Mouse (Mus musculus) embryonic facial prominence, embryonic 14.5 days (tissue): ENCODE data around the gene Zfp87. TPM values are rescaled to one million over a fixed set of nuclear protein-coding genes. Genes with fewer than 3 reads are reported as not detected.

ENCODE experiments used
- ATAC-seq: fragments of 200-750 bp; cut with Nextera tagmentation; 2 replicates; pipeline ENCODE4 v1.8.0; 2017; ENCODE audit warnings: low read depth, moderate number of reproducible peaks, moderate TSS enrichment
- DNase-seq: peaks from one replicate; pipeline ENCODE4 v3.0.0-alpha.2; 2015; ENCODE audit warnings: low spot score
- H3K27ac ChIP-seq: fragments of 300-500 bp; sonication (generic); replicated peaks from 2 replicates; pipeline ENCODE4 v1.5.1; 2014; ENCODE audit warnings: low read depth, mild to moderate bottlenecking, low read length, moderate library complexity
- H3K27me3 ChIP-seq: fragments of 300-500 bp; sonication (generic); replicated peaks from 2 replicates; pipeline ENCODE4 v1.6.1; 2014; ENCODE audit warnings: low read length; ENCODE audit not compliant: control insufficient read depth, insufficient read depth
- H3K36me3 ChIP-seq: fragments of 300-500 bp; sonication (generic); 2 replicates; pipeline ENCODE4 v1.6.1; 2014; ENCODE audit warnings: low read length, mixed read lengths; ENCODE audit not compliant: control insufficient read depth, insufficient read depth
- H3K4me1 ChIP-seq: fragments of 300-500 bp; sonication (generic); 2 replicates; pipeline ENCODE4 v1.6.1; 2014; ENCODE audit warnings: antibody characterized with exemption, low read length; ENCODE audit not compliant: control insufficient read depth, insufficient read depth
- H3K4me2 ChIP-seq: fragments of 300-500 bp; sonication (generic); 2 replicates; pipeline ENCODE4 v1.6.1; 2014; ENCODE audit warnings: low read depth, mild to moderate bottlenecking, low read length, moderate library complexity, mixed read lengths
- H3K4me3 ChIP-seq: fragments of 300-500 bp; sonication (generic); 2 replicates; pipeline ENCODE4 v1.5.1; 2014; ENCODE audit warnings: low read depth, mild to moderate bottlenecking, low read length
- H3K9ac ChIP-seq: fragments of 300-500 bp; sonication (generic); 2 replicates; pipeline ENCODE4 v1.6.1; 2014; ENCODE audit warnings: low read depth, mild to moderate bottlenecking, low read length, moderate library complexity, mixed read lengths
- H3K9me3 ChIP-seq: fragments of 300-500 bp; sonication (generic); 2 replicates; pipeline ENCODE4 v1.6.1; 2016; ENCODE audit warnings: low read length; ENCODE audit not compliant: control insufficient read depth
- WGBS: fragments of 180-500 bp; shearing (Covaris S2); extraction: QIAGEN DNeasy Blood & Tissue Kit; methylation state at CpG from one replicate; pipeline ENCODE4 v1.1.7; 2014; 5-methylcytosine and 5-hydroxymethylcytosine counted together
- polyA plus RNA-seq: library from polyadenylated mRNA; unstranded; fragments of >200 nt; fragmentation: Nextera tagmentation; extraction: Ambion mirVana; gene quantifications from 2 replicates; pipeline ENCODE4 v1.2.1, GENCODE M21; 2014

The Zfp87 gene
- 24.2 and 29.7 TPM in 2 replicates for polyA plus RNA-seq

DNA sequence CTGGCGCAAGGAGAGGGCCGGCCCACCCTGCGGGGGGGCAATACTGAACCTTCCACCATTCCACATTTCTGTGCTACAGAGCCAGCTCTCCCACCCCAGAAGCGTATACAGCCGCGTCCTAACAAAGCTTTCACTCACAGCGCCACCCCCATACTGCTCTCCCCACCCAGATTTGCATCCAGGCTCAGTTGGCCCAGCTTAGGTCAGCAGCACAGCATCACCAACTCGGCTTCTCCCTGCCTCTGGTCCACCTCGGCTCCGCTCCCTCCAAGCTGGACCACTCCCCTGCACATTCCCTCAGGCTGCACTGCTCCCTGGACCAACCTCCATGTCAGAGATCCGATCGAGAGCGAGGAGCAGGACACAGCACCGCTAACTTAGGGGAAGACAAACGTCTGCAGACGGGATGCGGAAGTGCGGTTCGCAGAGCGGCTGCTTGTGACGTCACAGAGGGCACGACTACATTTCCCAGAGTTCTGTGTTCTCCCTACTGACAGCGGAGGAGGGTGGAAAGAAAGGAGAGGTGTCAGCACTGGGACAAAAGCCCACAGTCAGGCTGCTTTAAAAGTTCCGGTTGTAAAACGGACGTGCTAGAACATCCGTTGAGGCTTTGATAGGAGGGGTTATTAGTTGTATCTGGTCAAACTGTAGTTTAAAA is at the start of gene Zfp87, which contains the start of gene Gm26965:
Gene Zfp87, minus strand, starts transcription at position 425 of the 658 bp plus-strand sequence.
Gene Gm26965, minus strand, starts transcription at position 399 of the 658 bp plus-strand sequence.
- Histone ChIP-seq H3K9ac (peak within 1 kb of the TSS; percentile 87), H3K4me2 (peak within 1 kb of the TSS; percentile 83), H3K9me3 (no peaks in the 10 kb centered on the region), H3K36me3 (peaks cover 9% of the 10 kb centered on the region), H3K4me3 (peak within 1 kb of the TSS; percentile 90), H3K4me1 (peaks cover 13% of the 10 kb centered on the region), H3K27me3 (no peaks in the 10 kb centered on the region), H3K27ac (peak within 1 kb of the TSS; percentile 68; the same call in 1 of the 2 replicates)
- peak; percentile 98 for DNase-seq
- peak; percentile 99 for ATAC-seq
- WGBS, result 0% methylated on average over 27 of the region's 27 CpGs

DNA sequence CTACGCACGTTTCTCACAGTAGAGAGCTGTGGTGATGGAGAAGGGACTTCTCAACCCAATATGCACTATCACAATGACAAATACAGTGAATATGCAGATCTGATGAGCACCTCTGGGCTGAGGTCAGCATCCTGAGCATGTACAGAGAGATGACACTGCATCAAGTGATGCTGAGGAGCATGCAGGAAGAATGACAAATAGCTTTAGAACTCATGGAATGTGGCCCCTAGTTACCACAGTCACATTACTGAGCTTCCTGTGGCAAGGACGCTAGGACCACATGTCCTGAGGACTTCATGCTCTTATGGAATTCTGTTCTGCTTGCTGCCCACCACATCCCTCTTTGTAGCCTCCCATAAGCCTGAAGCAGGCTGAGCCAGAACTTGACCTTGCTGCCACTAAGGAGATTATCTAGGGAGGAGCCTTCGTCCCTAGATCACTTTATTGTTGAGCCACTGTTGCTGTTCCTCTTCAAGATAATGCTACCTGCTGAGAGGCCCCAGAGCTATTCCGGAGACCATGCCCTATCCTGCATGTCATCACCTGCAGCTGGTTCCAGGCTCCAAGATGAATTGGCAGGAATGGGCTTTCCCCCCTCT is 46.7 kb upstream of the Zfp87 start:
- no peak overlapping the region for H3K9ac ChIP-seq
- WGBS, result 65% methylated on average over 5 of the region's 5 CpGs

DNA sequence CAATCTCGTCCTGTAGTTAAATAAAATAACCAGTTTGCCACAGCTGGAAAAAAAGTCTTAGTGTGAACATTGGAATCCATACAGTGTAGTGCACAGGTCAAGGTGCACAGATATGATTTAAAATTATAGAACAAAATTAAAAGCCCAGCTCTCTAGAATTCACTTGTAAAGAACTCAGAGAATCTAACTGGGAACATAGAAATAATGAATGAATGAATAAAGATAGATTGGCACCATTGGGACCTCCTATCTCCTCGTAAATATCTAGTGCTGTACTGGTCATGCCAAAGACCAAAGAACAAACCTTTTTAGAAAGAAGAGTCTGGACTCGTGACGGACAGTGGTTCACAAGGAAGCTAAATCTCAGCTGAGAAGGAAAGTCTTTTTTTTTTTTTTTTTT is 27.8 kb upstream of the Zfp87 start, which contains the start of gene Zfp748:
Gene Zfp748, minus strand, starts transcription at position 101 of the 400 bp plus-strand sequence.
- DNase-seq (no peak), ATAC-seq (no peak)
- Histone ChIP-seq H3K4me1 (peaks cover 11% of the 10 kb centered on the region; the same call in 1 of the 2 replicates), H3K27ac (peak within 1 kb of the TSS; percentile 91), H3K27me3 (no peaks in the 10 kb centered on the region), H3K9ac (peak within 1 kb of the TSS; percentile 84), H3K4me3 (peak within 1 kb of the TSS; percentile 82), H3K36me3 (no peaks in the 10 kb centered on the region), H3K4me2 (peak within 1 kb of the TSS; percentile 81), H3K9me3 (no peaks in the 10 kb centered on the region)
- WGBS, result 74% methylated on average over 4 of the region's 4 CpGs

More for the DNA sequence above, 46.7 kb upstream of the Zfp87 start:
- no peak for ATAC-seq
- no peak overlapping the region for H3K27ac ChIP-seq
- H3K4me3 ChIP-seq, result no peak overlapping the region
- no peaks in the 10 kb centered on the region for H3K9me3 ChIP-seq
- no peaks in the 10 kb centered on the region for H3K27me3 ChIP-seq
- H3K4me1 ChIP-seq, result no peaks in the 10 kb centered on the region
- no peaks in the 10 kb centered on the region for H3K36me3 ChIP-seq
- H3K4me2 ChIP-seq, result no peak overlapping the region
- DNase-seq, result no peak

GRCm38 (mm10) chr13:67552505-67553346 is 26.7 kb upstream of the Zfp87 start:
- Histone ChIP-seq H3K27ac (peak overlapping the region; percentile 91), H3K9ac (peak overlapping the region; percentile 84), H3K27me3 (no peaks in the 10 kb centered on the region), H3K4me3 (peak overlapping the region; percentile 82), H3K4me1 (peaks cover 11% of the 10 kb centered on the region; the same call in 1 of the 2 replicates), H3K9me3 (no peaks in the 10 kb centered on the region), H3K4me2 (peak overlapping the region; percentile 81), H3K36me3 (no peaks in the 10 kb centered on the region)
- ATAC-seq (peak; percentile 99), DNase-seq (peak; percentile 97)
- WGBS, result under 1% methylated on average over 44 of the region's 44 CpGs

- H3K27me3 ChIP-seq, result no peaks in the 10 kb centered on the region
- H3K4me2 ChIP-seq, result no peak overlapping the region
- ATAC-seq, result no peak
- H3K4me1 ChIP-seq, result no peaks in the 10 kb centered on the region
- H3K36me3 ChIP-seq, result peaks cover 45% of the 10 kb centered on the region
- H3K27ac ChIP-seq, result no peak overlapping the region
- H3K4me3 ChIP-seq, result no peak overlapping the region
- 93% methylated on average over 1 of the region's 1 CpGs for WGBS
- peaks cover 8% of the 10 kb centered on the region; the same call in 1 of the 2 replicates for H3K9me3 ChIP-seq
- no peak for DNase-seq
- H3K9ac ChIP-seq, result no peak overlapping the region
Observed at GRCm38 (mm10) chr13:67545941-67546340, 20.0 kb upstream of the Zfp87 start.

- DNase-seq, result no peak
- 85% methylated on average over 3 of the region's 3 CpGs for WGBS
- ATAC-seq, result no peak
Observed at GRCm38 (mm10) chr13:67527049-67527730, 1.2 kb upstream of the Zfp87 start.

GRCm38 (mm10) chr13:67500908-67501307 is 25.1 kb downstream of the Zfp87 start:
- H3K4me3 ChIP-seq, result no peak overlapping the region
- no peak overlapping the region for H3K4me2 ChIP-seq
- DNase-seq, result no peak
- H3K27ac ChIP-seq, result no peak overlapping the region
- 0 out of 2 replicates have a peak, but pooled peaks cover 1% of the 10 kb centered on the region for H3K9me3 ChIP-seq
- H3K36me3 ChIP-seq, result 0 out of 2 replicates have a peak, but pooled peaks cover 6% of the 10 kb centered on the region
- H3K9ac ChIP-seq, result no peak overlapping the region
- no peak for ATAC-seq
- H3K27me3 ChIP-seq, result no peaks in the 10 kb centered on the region
- 83% methylated on average over 1 of the region's 1 CpGs for WGBS
- H3K4me1 ChIP-seq, result no peaks in the 10 kb centered on the region

More at GRCm38 (mm10) chr13:67527049-67527730, 1.2 kb upstream of the Zfp87 start:
- Histone ChIP-seq H3K4me2 (no peak overlapping the region), H3K27ac (no peak overlapping the region), H3K9ac (no peak overlapping the region), H3K27me3 (no peaks in the 10 kb centered on the region), H3K9me3 (no peaks in the 10 kb centered on the region), H3K4me1 (peaks cover 13% of the 10 kb centered on the region), H3K36me3 (no peaks in the 10 kb centered on the region), H3K4me3 (no peak overlapping the region)
